Mouse (Mus musculus) gastrocnemius, adult 18-20 months (tissue): ENCODE measurements around the gene Ugt1a6b. TPM values are rescaled to one million over a fixed set of nuclear protein-coding genes. Genes with fewer than 3 reads are reported as not detected.

ENCODE experiments used
- DNase-seq: peaks from one replicate; pipeline ENCODE4 v3.0.0; 2021; ENCODE audit warnings: low spot score
- total RNA-seq, 2 experiments: library from RNA; stranded (reverse); gene quantifications; 2 replicates each; pipeline ENCODE4 v1.2.3; 2021

Gene Ugt1a6b
- total RNA-seq, 2 experiments from 2014 or later, result 0.34 to 0.64 TPM

- no peak for DNase-seq
Measured at GRCm38 (mm10) chr1:88260114-88260513, 157.1 kb downstream of the Ugt1a6b start.

DNA sequence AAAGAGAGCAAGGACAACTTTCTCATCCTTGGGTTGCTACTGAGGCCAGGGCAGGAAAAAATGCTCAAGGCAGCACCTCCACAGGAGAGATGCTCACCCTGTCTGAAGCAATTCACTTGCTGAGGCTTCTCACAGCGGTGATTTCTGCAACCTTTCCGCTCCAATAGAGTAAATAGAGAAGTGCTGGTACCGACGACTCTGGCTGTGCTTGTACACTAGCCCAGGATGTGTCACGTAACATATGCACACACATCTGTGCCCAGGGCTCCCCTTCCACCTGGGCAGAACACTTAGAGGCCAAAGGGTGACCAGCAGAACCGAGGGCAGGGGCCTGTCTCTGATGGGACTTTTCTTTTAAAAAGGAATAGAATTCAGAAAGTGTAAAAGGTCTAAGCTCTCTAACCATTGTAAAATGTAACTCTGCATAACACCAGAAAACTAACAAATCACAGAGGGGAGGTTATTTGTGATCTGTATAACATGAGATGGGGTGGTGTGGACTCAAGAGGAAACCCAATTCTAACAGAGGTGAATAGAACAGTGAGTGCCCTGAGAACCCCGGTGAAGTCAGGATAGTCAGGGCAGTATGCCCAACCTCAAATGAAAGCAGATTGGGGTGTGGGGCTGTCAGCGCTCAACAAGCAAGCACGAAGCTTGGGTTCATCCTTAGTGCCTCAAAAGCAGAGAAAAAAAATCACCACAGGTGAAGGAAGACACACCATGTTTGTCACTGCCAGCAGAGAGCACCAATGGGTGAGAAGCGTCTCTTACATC is 157.7 kb downstream of the Ugt1a6b start:
- no peak for DNase-seq

- no peak for DNase-seq
Measured at GRCm38 (mm10) chr1:88261706-88262105, 158.7 kb downstream of the Ugt1a6b start.

- DNase-seq, result no peak
Measured at GRCm38 (mm10) chr1:88262255-88262654, 159.2 kb downstream of the Ugt1a6b start.

- DNase-seq, result no peak
Measured at GRCm38 (mm10) chr1:88262961-88263360, 159.9 kb downstream of the Ugt1a6b start.

DNA sequence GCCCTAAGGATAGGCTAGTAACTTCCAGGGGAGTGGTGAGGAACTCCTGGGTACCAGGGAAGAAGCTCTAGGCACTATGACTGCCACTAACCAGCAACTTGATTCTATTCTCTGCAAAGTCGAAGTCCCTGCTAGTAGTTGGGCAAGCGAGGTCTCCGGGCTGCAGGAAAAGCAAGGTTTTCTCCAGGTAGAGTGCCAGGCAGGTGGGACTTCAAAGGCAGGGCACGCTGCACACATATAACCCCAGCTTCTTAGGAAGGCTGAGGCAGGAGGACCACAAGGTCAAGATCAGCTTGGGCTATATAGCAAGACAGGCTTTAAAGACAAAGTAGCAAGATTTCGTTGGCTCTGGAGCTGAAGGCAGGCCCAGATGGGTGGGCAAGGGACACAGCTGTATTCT is 160.7 kb downstream of the Ugt1a6b start:
- DNase-seq, result no peak

DNA sequence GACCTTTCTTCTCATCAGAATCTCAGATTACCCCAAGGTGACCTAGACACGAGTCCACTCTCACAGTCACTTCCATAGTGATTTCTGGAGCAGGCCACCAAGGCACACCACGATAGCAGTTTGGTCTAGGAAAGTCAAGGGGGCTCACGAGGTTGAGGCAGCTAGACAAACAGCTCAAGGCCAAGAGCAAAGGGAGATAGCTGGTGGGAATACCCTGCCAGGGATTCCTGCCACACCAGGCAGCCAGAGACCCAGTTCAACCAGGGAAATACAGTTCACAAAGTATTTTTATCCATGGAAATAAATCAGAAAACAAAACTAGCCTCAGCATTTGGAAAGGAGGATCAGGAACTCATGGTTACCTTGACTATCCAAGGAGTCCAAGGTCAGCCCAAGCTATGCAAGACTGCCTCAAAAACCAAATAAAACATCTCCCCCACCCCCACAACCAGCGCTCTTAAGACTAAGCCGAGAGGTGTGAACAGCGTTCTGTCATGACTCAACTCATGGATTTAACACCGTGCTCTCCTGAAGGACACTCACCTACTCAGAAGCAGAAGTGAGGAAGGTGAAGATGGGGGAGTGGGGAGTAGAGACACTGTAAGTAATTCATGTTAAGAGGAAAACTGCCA is 161.3 kb downstream of the Ugt1a6b start:
- no peak for DNase-seq

- no peak for DNase-seq
Measured at GRCm38 (mm10) chr1:88264869-88265240, 161.8 kb downstream of the Ugt1a6b start.

DNA sequence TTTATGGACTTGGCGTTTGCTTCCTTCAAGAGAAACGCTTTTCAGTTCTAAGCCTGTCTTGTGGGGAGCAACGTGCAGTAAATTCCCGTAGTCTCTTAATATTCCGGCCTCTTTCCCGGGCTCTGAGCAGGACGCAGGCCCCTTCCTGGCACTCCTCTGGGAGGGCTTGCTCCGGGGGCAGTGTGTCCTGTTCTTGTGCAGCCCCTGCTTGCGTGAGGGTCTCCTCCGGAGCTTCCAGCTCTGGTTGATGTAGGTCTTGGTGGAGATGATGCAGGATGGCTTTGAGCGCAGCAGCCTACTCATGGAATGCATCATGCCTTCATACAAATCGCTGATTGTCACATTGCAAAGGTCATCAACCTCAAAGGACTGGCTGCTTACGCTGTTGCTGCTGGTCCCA is 163.1 kb downstream of the Ugt1a6b start:
- no peak for DNase-seq

GRCm38 (mm10) chr1:88267489-88267888 is 164.4 kb downstream of the Ugt1a6b start:
- no peak for DNase-seq

DNA sequence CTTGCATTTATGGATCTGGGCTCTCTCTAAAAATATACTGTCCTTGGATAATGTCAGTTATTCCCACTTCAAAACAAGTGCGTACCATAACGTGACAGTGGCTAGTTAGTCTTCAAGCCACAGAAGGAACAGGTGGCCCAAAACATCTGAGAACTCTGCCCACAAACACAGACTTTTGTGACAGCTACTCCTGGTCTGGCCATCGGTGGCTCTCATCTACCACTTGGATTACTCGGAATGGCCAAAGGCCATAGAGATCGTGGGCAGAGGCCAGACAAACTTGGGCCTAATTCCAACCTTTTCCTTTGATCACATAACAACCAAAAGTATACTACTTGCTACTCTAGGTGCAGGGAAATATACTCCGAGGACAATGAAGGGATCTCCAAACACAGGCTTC is 165.0 kb downstream of the Ugt1a6b start:
- no peak for DNase-seq

Other genes starting within 250 kb of the Ugt1a6b start
- gene Dgkd, start 250.0 kb upstream of the Ugt1a6b start, total RNA-seq, result 10 to 100 TPM; 27.8 to 29.2 TPM
- gene Usp40, start 94.7 kb upstream of the Ugt1a6b start, total RNA-seq, result 1 to 10 TPM; 7.9 to 8.8 TPM
- not detected for gene Ugt1a10, start 47.9 kb upstream of the Ugt1a6b start, total RNA-seq
- under 1 TPM in 1 of 2 experiments, not detected in 1; 0.14 TPM for gene Ugt1a9, start 32.5 kb upstream of the Ugt1a6b start, total RNA-seq
- gene Ugt1a8, start 15.4 kb upstream of the Ugt1a6b start, total RNA-seq, result not detected
- gene Ugt1a7c, start 8.2 kb upstream of the Ugt1a6b start, total RNA-seq, result under 1 TPM; 0.31 to 0.37 TPM
- gene Ugt1a6a, start 31.6 kb downstream of the Ugt1a6b start, total RNA-seq, result 1 to 10 TPM in 1 of 2 experiments, under 1 TPM in 1; 0.66 to 1.4 TPM
- gene Ugt1a5, start 62.8 kb downstream of the Ugt1a6b start, total RNA-seq, result under 1 TPM in 1 of 2 experiments, not detected in 1; 0.14 TPM
- under 1 TPM in 1 of 2 experiments, not detected in 1; 0.09 TPM for gene Ugt1a2, start 97.3 kb downstream of the Ugt1a6b start, total RNA-seq
- gene Dnajb3, start 102.5 kb downstream of the Ugt1a6b start, total RNA-seq, result not detected
- gene Ugt1a1, start 108.7 kb downstream of the Ugt1a6b start, total RNA-seq, result under 1 TPM in 1 of 2 experiments, not detected in 1; 0.09 TPM
- not detected for gene Mroh2a, start 123.7 kb downstream of the Ugt1a6b start, total RNA-seq
- 1 to 10 TPM; 5.4 to 5.8 TPM for gene Hjurp, start 174.4 kb downstream of the Ugt1a6b start, total RNA-seq
- not detected for gene Trpm8, start 174.4 kb downstream of the Ugt1a6b start, total RNA-seq